Mouse (Mus musculus): ENCODE measurements around the gene Cyb5rl.

- TF ChIP-seq CTCF (IDR thresholded peaks at IDR 0.05; ENCODE audit: control insufficient read depth, insufficient read depth, low read length) (no peak), POLR2A (IDR thresholded peaks at IDR 0.05; ENCODE audit: borderline replicate concordance, control insufficient read depth, low read depth, low read length) (no peak)
Observed at GRCm38 (mm10) chr4:107025369-107025768, 41.4 kb upstream of the Cyb5rl start.

Measured in bone marrow, adult 2 months (tissue).